8 mouse cellular contexts compared by ENCODE assay signal in the genomic region with DNA sequence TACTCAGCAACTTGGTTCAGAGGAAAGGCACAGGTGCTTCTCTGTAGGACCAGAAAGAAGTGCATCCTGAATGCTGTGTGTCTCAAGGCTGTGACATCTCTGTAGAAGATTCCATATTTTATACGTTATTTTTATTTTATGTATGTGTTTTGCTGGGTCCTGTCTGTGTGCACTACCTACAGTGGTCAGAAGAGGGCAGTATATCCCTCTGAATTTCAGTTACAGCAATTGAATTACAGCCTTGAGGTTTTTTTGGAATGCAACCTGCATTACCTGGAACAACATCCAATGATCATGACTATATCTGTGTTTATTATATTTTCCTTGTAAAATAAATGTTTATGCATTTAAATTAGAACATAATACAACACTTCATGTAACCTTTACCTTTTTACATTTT. TPM values are rescaled to one million over a fixed set of nuclear protein-coding genes. Genes with fewer than 3 reads are reported as not detected.
DNase-seq lines count a peak whose midpoint lies in the region; ATAC-seq and TF ChIP-seq lines count a peak whose summit lies in the region.
"Not testable (repeated sequence)": the region's sequence is repeated elsewhere in the genome, so short reads cannot be mapped to it uniquely, and the experiment has no call there.

No protein-coding gene starts in this region.

- not testable (repeated sequence) for H3K9me3 ChIP-seq in liver, embryonic 11.5 days (ENCODE audit: control insufficient read depth, low read length)

- not testable (repeated sequence) for TF ChIP-seq EP300 in heart, adult 2 months (IDR thresholded peaks at IDR 0.05; ENCODE audit: insufficient read depth, low read depth, low read length)

- not testable (repeated sequence) for H3K36me3 ChIP-seq in heart, adult 2 months (ENCODE audit: control insufficient read depth, insufficient read depth, low read length); liver, embryonic 11.5 days (ENCODE audit: control insufficient read depth, insufficient read depth, low read length); splenic B cell, adult 2 months (ENCODE audit: control insufficient read depth, insufficient read depth, low read length, poor library complexity, severe bottlenecking)

- not testable (repeated sequence) for H3K79me2 ChIP-seq in heart, adult 2 months (replicated peaks; ENCODE audit: control insufficient read depth, insufficient read depth, low read length)

- H3K4me1 ChIP-seq in cortical plate, adult 2 months (ENCODE audit: control insufficient read depth, insufficient read depth, low read length); heart, adult 2 months (ENCODE audit: control insufficient read depth, insufficient read depth, low read length); liver, embryonic 11.5 days (replicated peaks; ENCODE audit: control insufficient read depth, insufficient read depth, low read length): not testable (repeated sequence)

- not testable (repeated sequence) for TF ChIP-seq POLR2A in cortical plate, adult 2 months (IDR thresholded peaks at IDR 0.05; ENCODE audit: extremely low read depth, insufficient read depth, low read length); heart, adult 2 months (IDR thresholded peaks at IDR 0.05; ENCODE audit: insufficient read depth, low read depth, low read length)

- not testable (repeated sequence) for H3K27ac ChIP-seq in cortical plate, adult 2 months (ENCODE audit: insufficient read depth, low read length); heart, adult 2 months; liver, embryonic 11.5 days (ENCODE audit: low read depth, low read length)

- not testable (repeated sequence) for H3K27me3 ChIP-seq in heart, adult 2 months (ENCODE audit: control insufficient read depth, insufficient read depth, low read length); liver, embryonic 11.5 days (replicated peaks; ENCODE audit: control insufficient read depth, insufficient read depth, low read length); splenic B cell, adult 2 months (ENCODE audit: control insufficient read depth, insufficient read depth, low read length, poor library complexity, severe bottlenecking)

- peak; percentile 28 for ATAC-seq in activated CD4-positive, CD25-positive, alpha-beta regulatory T cell, adult 4 months
- not testable (repeated sequence) for ATAC-seq in liver, embryonic 11.5 days (replicated peaks; ENCODE audit: low FRiP score)

- 38% methylated on average over 1 of the region's 1 CpGs for WGBS in heart, adult 2 months
- WGBS in liver, embryonic 11.5 days: 47% methylated on average over 1 of the region's 1 CpGs

- TF ChIP-seq CTCF in cortical plate, adult 2 months (IDR thresholded peaks at IDR 0.05; ENCODE audit: extremely low read depth, insufficient read depth, low read length): peak; percentile 12; the same call in 1 of the 2 replicates
- TF ChIP-seq CTCF in heart, adult 2 months (IDR thresholded peaks at IDR 0.05): peak; percentile 71

- intact Hi-C loops in heart, adult 2 months (cut with DNase I): loop anchor here (2.0 kb wide), 1 partner anchor 230 kb away; no protein-coding TSS in a partner anchor

- not testable (repeated sequence) for H3K4me3 ChIP-seq in cortical plate, adult 2 months (ENCODE audit: insufficient read depth, low read length); heart, adult 2 months; liver, embryonic 11.5 days (ENCODE audit: low read depth, low read length)

- not testable (repeated sequence) for H3K9ac ChIP-seq in heart, adult 2 months (ENCODE audit: low read depth, low read length); liver, embryonic 11.5 days (ENCODE audit: low read depth, low read length)

- H3K4me2 ChIP-seq in liver, embryonic 11.5 days: not testable (repeated sequence)

- peak; percentile 79 for DNase-seq in CD4-positive, CD25-positive, alpha-beta regulatory T cell, adult 2 months (ENCODE audit: low read depth, low spot score)
- not testable (repeated sequence) for DNase-seq in heart, adult 2 months
- DNase-seq in kidney, postnatal 10 days: peak; percentile 40
- DNase-seq in liver, embryonic 11.5 days (ENCODE audit: low spot score): peak; percentile 29
- DNase-seq in natural killer cell, adult 2 months (ENCODE audit: low spot score in 2 of 2): peak; percentile 1 to 30
- DNase-seq in splenic B cell, adult 2 months (ENCODE audit: low read depth, low spot score): peak; percentile 81

RNA-seq across cellular contexts. Expression of a gene that starts 3.1 kb away (rescaled TPM):
- polyA plus RNA-seq in activated CD4-positive, CD25-positive, alpha-beta regulatory T cell, adult 4 months (2017; shearing (Covaris generic)): 1 to 10 TPM; 3.9 to 8.3 TPM
- polyA plus RNA-seq in cortical plate, adult 2 months (2012; rRNA removed): 4.1 and 4.7 TPM in 2 replicates
- total RNA-seq in heart, adult 2 months (2021): 1 to 10 TPM in 1 of 2 experiments, under 1 TPM in 1; 0.84 to 1.2 TPM
- polyA plus RNA-seq in heart, adult 2 months (2012; rRNA removed): 0.14 and 0.44 TPM in 2 replicates
- 7.9 and 8.1 TPM in 2 replicates for polyA plus RNA-seq in liver, embryonic 11.5 days (2014; fragmentation: Nextera tagmentation; extraction: Ambion mirVana)

RNA-seq across cellular contexts. Expression of a gene that starts 56.1 kb away (rescaled TPM):
- 10 to 100 TPM; 13.1 to 13.3 TPM for polyA plus RNA-seq in activated CD4-positive, CD25-positive, alpha-beta regulatory T cell, adult 4 months (2017; shearing (Covaris generic))
- polyA plus RNA-seq in cortical plate, adult 2 months (2012; rRNA removed): 8.4 and 8.6 TPM in 2 replicates
- 1 to 10 TPM; 3.9 TPM for total RNA-seq in heart, adult 2 months (2021)
- polyA plus RNA-seq in heart, adult 2 months (2012; rRNA removed): 0.66 and 1.2 TPM in 2 replicates
- polyA plus RNA-seq in liver, embryonic 11.5 days (2014; fragmentation: Nextera tagmentation; extraction: Ambion mirVana): 13.5 and 15.5 TPM in 2 replicates
